Mouse (Mus musculus): ENCODE data around the gene Rbfox1.

GRCm38 (mm10) chr16:6900006-6900405 lies 1014.9 kb downstream of the Rbfox1 start:
- TF ChIP-seq POLR2A (IDR thresholded peaks at IDR 0.05; ENCODE audit: insufficient read depth, low read depth, low read length) (no peak), CTCF (IDR thresholded peaks at IDR 0.05; ENCODE audit: insufficient read depth, low read depth, low read length) (no peak)

Measured in olfactory bulb, adult 2 months (tissue).